Mouse (Mus musculus) heart, embryonic 16.5 days (tissue): ENCODE measurements around the gene Cxcr5. TPM values are rescaled to one million over a fixed set of nuclear protein-coding genes. Genes with fewer than 3 reads are reported as not detected.

Experiments used
- ATAC-seq: fragments of 200-750 bp; cut with Nextera tagmentation; replicated peaks from 2 replicates; pipeline ENCODE4 v1.8.0; 2017; ENCODE audit warnings: moderate number of reproducible peaks; ENCODE audit not compliant: insufficient read depth, low FRiP score; ENCODE audit errors: extremely low read depth
- H3K27ac ChIP-seq: fragments of 300-500 bp; sonication (generic); 2 replicates; pipeline ENCODE4 v1.5.1; 2014; ENCODE audit warnings: mild to moderate bottlenecking, low read length, control low read depth, moderate library complexity
- H3K27me3 ChIP-seq: fragments of 300-500 bp; sonication (generic); 2 replicates; pipeline ENCODE4 v1.6.1; 2014; ENCODE audit warnings: low read length, mixed read lengths; ENCODE audit not compliant: control insufficient read depth, insufficient read depth
- H3K36me3 ChIP-seq: fragments of 300-500 bp; sonication (generic); 2 replicates; pipeline ENCODE4 v1.6.1; 2014; ENCODE audit not compliant: control insufficient read depth, insufficient read depth
- H3K4me1 ChIP-seq: fragments of 300-500 bp; sonication (generic); 2 replicates; pipeline ENCODE4 v1.6.1; 2014; ENCODE audit warnings: low read length, mixed read lengths; ENCODE audit not compliant: control insufficient read depth, insufficient read depth
- H3K4me2 ChIP-seq: fragments of 300-500 bp; sonication (generic); 2 replicates; pipeline ENCODE4 v1.6.1; 2014; ENCODE audit warnings: low read depth, mild to moderate bottlenecking, control low read depth, low read length
- H3K4me3 ChIP-seq: fragments of 300-500 bp; sonication (generic); 2 replicates; pipeline ENCODE4 v1.5.1; 2014; ENCODE audit warnings: mild to moderate bottlenecking, control low read depth, low read length
- H3K9ac ChIP-seq: fragments of 300-500 bp; sonication (generic); 2 replicates; pipeline ENCODE4 v1.6.1; 2014; ENCODE audit warnings: low read length, control low read depth
- H3K9me3 ChIP-seq: fragments of 300-500 bp; sonication (generic); replicated peaks from 2 replicates; pipeline ENCODE4 v1.6.1; 2016; ENCODE audit warnings: low read length; ENCODE audit not compliant: control insufficient read depth
- WGBS: fragments of 180-500 bp; shearing (Covaris S2); extraction: QIAGEN DNeasy Blood & Tissue Kit; methylation state at CpG from one replicate; pipeline ENCODE4 v1.1.7; 2014; 5-methylcytosine and 5-hydroxymethylcytosine counted together
- polyA plus RNA-seq: library from polyadenylated mRNA; unstranded; fragments of >200 nt; fragmentation: Nextera tagmentation; extraction: Ambion mirVana; gene quantifications from 2 replicates; pipeline ENCODE4 v1.2.1, GENCODE M21; 2015

Gene Cxcr5
- polyA plus RNA-seq, 1 experiment from 2014 or later, result 0.35 TPM

DNA sequence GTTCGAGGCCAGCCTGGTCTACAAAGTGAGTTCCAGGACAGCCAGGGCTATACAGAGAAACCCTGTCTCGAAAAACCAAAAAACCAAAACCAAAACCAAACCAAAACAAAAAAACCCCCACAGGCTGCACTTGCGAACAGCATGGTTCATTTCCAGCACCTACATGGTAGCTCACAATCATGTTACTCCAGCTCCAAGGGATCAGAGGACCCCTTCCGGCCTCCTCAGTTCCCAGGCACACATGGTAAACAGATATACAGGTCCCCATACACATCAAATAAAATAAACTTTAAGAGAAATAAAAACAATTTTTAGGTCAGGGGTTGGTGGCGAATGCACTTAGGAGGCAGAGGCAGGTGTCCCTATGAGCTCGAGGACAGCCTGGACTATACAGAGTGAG is 41.1 kb upstream of the Cxcr5 start:
- peak overlapping the region; percentile 82 for H3K4me2 ChIP-seq
- 65% methylated on average over 6 of the region's 6 CpGs for whole genome bisulfite sequencing
- H3K4me3 ChIP-seq, result peak overlapping the region; percentile 99
- H3K27ac ChIP-seq, result peak overlapping the region; percentile 70
- H3K9ac ChIP-seq, result peak overlapping the region; percentile 17
- no peak for ATAC-seq
- peaks cover 21% of the 10 kb centered on the region for H3K4me1 ChIP-seq
- peaks cover 2% of the 10 kb centered on the region; the same call in 1 of the 2 replicates for H3K36me3 ChIP-seq
- no peaks in the 10 kb centered on the region for H3K27me3 ChIP-seq
- H3K9me3 ChIP-seq, result no peaks in the 10 kb centered on the region

DNA sequence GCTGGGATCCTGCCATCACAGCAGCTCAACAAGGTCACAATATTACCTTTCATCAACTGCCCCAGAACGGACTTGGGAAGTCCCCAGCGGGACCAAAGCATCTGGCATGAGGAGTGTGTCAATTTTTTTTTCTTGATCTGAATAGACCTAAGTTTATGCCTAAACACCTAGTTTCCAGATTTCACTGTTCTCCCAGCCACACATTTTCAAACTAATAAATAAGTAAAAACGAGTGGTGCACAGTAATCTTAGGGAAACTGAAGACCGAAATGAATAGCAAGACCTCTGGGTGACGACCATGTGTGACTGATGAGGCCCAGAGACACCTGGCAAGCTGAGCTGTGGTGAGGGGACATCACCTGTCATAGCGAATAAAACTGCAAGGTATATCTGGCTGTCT is 39.1 kb upstream of the Cxcr5 start:
- H3K9me3 ChIP-seq, result no peaks in the 10 kb centered on the region
- no peak for ATAC-seq
- H3K4me1 ChIP-seq, result peaks cover 12% of the 10 kb centered on the region
- H3K9ac ChIP-seq, result no peak overlapping the region
- no peak overlapping the region for H3K27ac ChIP-seq
- WGBS, result 80% methylated on average over 6 of the region's 6 CpGs
- H3K4me2 ChIP-seq, result no peak overlapping the region
- no peaks in the 10 kb centered on the region for H3K27me3 ChIP-seq
- H3K36me3 ChIP-seq, result no peaks in the 10 kb centered on the region
- H3K4me3 ChIP-seq, result no peak overlapping the region

DNA sequence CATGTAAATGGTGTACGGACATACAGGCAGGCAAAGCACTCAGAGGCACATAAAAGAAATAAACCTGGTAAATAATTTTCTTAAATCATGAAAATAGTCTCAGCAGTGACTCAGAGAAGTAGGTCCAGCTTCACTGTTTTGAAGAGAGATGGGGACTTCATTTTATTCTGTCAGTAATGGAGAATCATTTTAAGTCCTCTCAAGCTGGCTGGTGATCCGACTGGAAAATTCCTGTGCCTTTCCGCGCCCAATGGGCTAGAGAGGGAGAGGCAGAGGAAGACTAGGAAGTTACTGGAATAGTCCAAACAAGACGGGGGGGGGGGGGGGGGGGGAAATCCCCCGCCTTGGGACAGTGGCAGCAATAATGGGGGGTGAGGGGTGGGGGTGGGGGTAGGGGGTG is 37.9 kb upstream of the Cxcr5 start:
- 17% methylated on average over 4 of the region's 6 CpGs for WGBS
- no peaks in the 10 kb centered on the region for H3K27me3 ChIP-seq
- H3K4me3 ChIP-seq, result no peak overlapping the region
- peaks cover 12% of the 10 kb centered on the region for H3K4me1 ChIP-seq
- H3K27ac ChIP-seq, result no peak overlapping the region
- H3K9ac ChIP-seq, result 0 out of 2 replicates have a peak overlapping the region, but pooled peaks have one; percentile 38
- no peaks in the 10 kb centered on the region for H3K36me3 ChIP-seq
- H3K4me2 ChIP-seq, result peak overlapping the region; percentile 61
- ATAC-seq, result no peak
- H3K9me3 ChIP-seq, result no peaks in the 10 kb centered on the region

DNA sequence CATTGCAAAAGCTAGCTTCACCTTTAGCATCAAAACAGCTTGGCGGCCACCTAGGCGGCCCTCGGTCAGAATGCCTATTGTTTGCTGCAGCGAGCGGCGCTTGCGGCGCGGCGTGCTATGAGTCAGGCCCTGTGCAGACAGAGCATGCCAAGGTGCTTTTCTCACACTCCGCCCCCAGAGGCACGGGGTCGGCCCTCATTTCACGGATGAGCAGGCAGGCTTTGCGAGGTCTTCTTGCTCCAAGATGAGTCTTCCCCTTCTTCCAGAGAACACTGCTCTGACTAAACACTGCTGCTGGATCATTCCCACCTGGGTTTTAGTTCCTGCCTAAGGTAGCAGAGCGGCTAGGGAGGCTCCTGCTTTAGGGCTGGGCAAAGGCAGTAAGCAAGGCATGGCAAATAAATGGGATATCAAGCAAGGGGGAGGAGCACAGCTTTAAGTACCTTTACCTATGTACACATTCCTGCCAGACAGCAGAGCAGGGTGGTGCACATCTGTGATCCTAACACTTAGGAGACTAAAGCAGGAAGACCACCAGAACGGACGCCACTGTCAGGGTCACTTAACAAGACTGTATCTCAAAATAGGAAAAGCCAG is 37.3 kb upstream of the Cxcr5 start:
- peaks cover 12% of the 10 kb centered on the region for H3K4me1 ChIP-seq
- no peaks in the 10 kb centered on the region for H3K27me3 ChIP-seq
- H3K4me3 ChIP-seq, result peak overlapping the region; percentile 9
- no peak for ATAC-seq
- peak overlapping the region; percentile 38; the same call in 1 of the 2 replicates for H3K9ac ChIP-seq
- H3K27ac ChIP-seq, result no peak overlapping the region
- H3K36me3 ChIP-seq, result no peaks in the 10 kb centered on the region
- WGBS, result 10% methylated on average over 18 of the region's 18 CpGs
- H3K4me2 ChIP-seq, result peak overlapping the region; percentile 61
- H3K9me3 ChIP-seq, result no peaks in the 10 kb centered on the region

DNA sequence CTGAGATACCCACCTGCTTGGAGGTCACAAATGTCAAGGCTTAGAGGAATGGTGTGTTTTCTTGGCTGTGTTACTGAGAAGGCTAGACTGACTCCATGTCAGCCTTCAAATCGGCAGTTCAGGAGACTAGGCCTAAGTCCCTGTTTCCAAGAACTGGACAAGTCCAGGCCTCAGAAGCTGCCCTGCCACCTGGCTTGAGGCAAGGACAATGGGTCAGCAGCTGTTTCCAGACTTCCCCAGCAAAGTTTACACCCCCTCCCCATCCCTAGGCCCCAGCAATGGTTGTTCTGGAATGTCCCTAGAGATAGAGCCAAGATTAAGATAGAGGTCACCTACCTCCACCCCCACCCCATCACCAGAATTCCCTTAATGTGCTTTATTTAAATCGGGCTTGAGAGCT is 36.1 kb upstream of the Cxcr5 start:
- H3K4me3 ChIP-seq, result no peak overlapping the region
- 85% methylated on average over 2 of the region's 2 CpGs for WGBS
- no peaks in the 10 kb centered on the region for H3K9me3 ChIP-seq
- ATAC-seq, result no peak
- H3K27ac ChIP-seq, result no peak overlapping the region
- no peak overlapping the region for H3K9ac ChIP-seq
- H3K4me1 ChIP-seq, result peaks cover 7% of the 10 kb centered on the region
- no peaks in the 10 kb centered on the region for H3K36me3 ChIP-seq
- no peak overlapping the region for H3K4me2 ChIP-seq
- no peaks in the 10 kb centered on the region for H3K27me3 ChIP-seq

DNA sequence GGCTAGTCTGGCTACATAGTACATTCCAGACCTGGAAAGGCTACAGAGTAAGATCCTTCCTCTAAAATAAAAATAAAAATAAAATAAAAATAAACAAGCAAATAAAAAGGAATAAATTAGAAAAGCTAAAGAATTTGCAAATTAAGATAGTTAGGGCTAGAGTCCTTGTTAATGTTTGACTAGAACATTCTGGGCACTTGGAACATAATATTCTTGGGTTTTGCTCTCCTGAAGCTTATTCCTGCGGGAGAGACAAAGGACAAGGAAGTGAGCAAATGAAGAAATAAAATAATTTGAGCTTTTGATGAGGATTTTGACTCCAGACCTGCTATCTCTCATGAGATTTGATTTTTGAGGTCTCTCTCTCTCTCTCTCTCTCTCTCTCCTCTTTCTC is 33.9 kb upstream of the Cxcr5 start:
- Histone ChIP-seq H3K9ac (no peak overlapping the region), H3K9me3 (no peaks in the 10 kb centered on the region), H3K4me3 (no peak overlapping the region), H3K36me3 (no peaks in the 10 kb centered on the region), H3K4me1 (peaks cover 7% of the 10 kb centered on the region), H3K4me2 (no peak overlapping the region), H3K27ac (no peak overlapping the region), H3K27me3 (no peaks in the 10 kb centered on the region)
- 81% methylated on average over 1 of the region's 1 CpGs for WGBS
- ATAC-seq, result no peak

DNA sequence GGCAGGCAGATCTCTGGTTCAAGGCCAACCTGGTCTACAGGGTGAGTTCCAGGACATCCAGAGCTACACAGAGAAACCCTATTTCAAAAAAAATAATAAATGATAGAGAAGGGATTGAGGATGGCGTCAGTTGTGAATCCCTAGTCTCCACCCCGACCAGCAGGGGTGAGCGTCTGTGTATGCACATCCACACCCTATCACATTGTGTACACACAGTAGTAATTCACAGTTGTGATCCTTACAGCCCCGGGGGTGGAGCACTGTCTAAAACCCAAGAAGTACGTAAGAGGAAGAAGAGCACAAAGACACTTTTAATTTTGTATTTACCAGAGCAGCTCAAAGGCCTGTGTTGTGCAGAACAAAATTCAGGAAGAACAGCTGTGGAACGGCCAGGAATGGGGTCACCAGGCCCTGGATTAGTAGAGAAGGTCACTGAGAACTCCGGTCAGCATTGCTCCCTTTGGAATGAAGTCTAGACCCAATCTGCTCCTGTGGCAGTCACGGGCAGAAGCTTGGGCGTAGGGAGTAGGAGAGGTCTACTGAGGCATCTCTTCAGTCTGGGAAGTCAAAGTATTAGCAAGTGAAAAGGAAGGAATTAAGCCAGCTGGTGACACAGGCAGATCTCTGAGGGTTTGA is 33.3 kb upstream of the Cxcr5 start:
- Histone ChIP-seq H3K4me3 (no peak overlapping the region), H3K4me2 (no peak overlapping the region), H3K4me1 (peaks cover 7% of the 10 kb centered on the region), H3K27ac (no peak overlapping the region), H3K27me3 (no peaks in the 10 kb centered on the region), H3K9ac (no peak overlapping the region), H3K9me3 (no peaks in the 10 kb centered on the region), H3K36me3 (no peaks in the 10 kb centered on the region)
- WGBS, result 85% methylated on average over 9 of the region's 9 CpGs
- no peak for ATAC-seq

DNA sequence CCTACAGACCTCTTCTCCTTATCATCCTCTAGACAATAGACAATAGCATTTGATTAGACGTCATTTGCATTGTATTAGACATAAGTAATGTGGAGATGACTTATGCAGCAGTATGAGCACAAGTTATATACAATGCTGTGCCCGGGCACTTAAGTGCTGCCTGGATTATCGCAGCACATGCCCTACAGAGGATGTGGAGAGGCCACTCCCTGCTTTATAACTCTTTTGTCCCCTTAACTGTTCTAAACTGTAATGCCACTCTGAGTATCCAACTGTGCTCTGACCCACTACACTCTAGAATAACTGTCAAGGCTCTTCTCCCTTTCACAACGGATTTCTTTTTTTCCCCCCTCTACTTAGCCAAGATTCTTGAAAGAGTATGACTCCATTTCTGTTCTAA is 32.2 kb upstream of the Cxcr5 start:
- Histone ChIP-seq H3K9ac (no peak overlapping the region), H3K4me3 (no peak overlapping the region), H3K27ac (no peak overlapping the region), H3K4me1 (no peaks in the 10 kb centered on the region), H3K4me2 (no peak overlapping the region), H3K27me3 (no peaks in the 10 kb centered on the region), H3K9me3 (no peaks in the 10 kb centered on the region), H3K36me3 (no peaks in the 10 kb centered on the region)
- WGBS, result 75% methylated on average over 4 of the region's 4 CpGs
- no peak for ATAC-seq

DNA sequence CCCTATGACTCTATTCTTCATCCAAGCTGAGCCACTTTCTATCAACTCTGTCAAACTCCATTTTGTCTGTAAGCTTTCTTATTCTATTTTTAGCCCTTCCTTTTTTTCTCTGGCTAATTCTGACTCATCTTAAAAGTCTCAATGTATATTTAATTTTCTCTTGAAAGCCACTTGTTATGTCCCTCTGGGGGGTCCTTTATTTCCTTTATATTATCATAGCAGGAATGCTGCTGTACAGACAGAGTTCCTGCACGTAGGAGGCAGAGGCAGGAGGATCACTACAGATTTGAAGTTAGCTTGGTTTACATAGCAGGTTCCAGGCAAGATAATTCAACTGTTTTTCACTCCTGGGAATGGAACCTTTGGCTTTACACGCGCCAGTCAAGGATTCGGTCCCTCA is 31.5 kb upstream of the Cxcr5 start:
- Histone ChIP-seq H3K9ac (no peak overlapping the region), H3K27ac (no peak overlapping the region), H3K27me3 (no peaks in the 10 kb centered on the region), H3K4me1 (no peaks in the 10 kb centered on the region), H3K4me2 (no peak overlapping the region), H3K9me3 (no peaks in the 10 kb centered on the region), H3K36me3 (no peaks in the 10 kb centered on the region), H3K4me3 (no peak overlapping the region)
- no peak for ATAC-seq
- WGBS, result 79% methylated on average over 4 of the region's 4 CpGs
